Mouse (Mus musculus) cerebellum, postnatal 36 days (tissue): ENCODE results near the gene Pacsin1.
A peak's percentile ranks its signal among the peaks of the same experiment; 100 is the strongest.
"Not testable (repeated sequence)": the region's sequence is repeated elsewhere in the genome, so short reads cannot be mapped to it uniquely, and the experiment has no call there.

Experiments
- DNase-seq, 2 experiments: peaks; one replicate each; pipeline ENCODE4 v3.0.0; 2021 to 2022; ENCODE audit warnings: mixed read lengths in 2 of 2

Gene Pacsin1

DNA sequence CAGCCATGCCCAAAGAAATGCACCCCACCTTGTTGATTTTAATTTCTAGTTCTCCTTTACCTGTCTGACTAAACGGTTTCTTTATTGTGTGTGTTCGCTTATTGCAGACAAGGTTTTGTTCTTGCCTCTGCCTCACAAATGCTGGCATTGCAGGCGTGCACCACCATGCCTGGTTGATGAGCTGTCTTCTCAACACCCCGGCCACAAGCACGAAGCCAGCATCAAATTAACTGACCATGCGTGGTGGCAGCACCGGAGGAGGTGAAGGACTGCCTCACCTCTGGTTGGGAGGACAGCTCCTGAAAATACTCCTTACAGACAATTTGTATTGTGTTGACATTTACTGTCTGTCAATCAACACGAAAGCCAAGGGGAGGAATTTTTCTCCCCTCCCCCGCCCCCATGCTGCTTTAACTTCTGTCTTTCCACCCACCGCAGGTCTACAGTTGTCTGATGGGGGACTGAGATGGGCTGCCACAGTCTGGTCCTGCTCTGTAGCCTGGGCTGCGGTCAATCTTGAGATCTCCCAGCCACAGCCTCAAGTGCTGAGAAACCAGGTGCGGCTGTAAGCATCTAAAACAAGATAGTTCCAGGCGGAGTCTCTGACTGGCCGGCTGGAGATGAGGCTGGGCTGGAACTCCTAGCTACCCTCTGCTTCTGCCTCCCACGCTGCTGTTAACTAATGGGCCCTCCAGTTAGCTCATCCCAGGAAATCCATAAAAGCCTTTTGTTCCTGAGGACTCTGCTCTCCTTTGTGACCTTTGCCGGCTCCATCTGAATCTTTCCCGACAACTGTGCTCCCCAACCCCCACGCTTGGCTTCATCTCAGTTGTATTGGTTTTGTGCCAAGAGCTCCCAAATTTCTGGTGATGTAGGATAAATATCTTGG lies 18.9 kb upstream of the Pacsin1 start, which contains the start of gene Rps10:
Gene Rps10, minus strand, starts transcription at position 538 of the 889 bp plus-strand sequence.
- peak; percentile 39 for DNase-seq

DNA sequence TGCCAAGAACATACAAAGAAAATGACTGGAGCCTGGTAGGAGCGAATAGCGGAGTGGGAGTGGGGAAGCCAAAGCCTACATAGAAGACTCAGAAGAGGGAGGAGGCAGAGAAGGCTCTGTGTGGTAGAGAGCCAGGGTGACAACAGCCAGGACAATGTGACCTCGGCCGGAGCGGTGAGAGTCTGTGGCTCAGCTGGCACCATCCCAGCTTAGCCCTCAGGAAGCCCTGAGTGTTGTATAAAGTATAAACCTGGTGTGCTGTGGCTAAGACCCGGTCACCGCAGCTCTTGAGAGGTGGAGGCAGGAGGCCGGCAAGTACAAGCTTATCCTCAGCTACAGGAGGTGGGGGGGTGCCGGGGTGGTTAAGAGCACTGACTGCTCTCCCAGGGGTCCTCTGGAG lies 18.0 kb upstream of the Pacsin1 start:
- peak; percentile 35 to 44 for DNase-seq

DNA sequence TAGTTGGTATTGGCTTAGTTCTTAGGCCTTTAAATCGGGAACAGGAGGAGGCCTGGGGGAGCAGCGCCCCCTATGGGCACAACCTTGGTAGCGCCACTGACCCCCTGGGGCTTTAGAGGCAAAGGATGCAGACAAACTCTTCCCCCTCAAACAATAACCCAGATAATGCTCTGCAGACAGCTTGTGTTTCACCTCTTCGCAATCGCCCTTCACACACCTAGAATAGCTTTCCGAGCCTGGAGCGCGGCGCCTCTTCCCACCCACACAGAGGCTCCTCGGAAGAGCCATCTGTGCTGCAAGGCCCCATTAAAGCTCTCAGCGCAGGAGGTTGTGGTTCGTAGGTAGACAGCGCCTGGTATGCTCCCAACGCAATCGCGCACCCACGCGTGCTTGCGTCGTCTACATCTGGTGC lies 16.4 kb upstream of the Pacsin1 start:
- DNase-seq: peak; percentile 70

DNA sequence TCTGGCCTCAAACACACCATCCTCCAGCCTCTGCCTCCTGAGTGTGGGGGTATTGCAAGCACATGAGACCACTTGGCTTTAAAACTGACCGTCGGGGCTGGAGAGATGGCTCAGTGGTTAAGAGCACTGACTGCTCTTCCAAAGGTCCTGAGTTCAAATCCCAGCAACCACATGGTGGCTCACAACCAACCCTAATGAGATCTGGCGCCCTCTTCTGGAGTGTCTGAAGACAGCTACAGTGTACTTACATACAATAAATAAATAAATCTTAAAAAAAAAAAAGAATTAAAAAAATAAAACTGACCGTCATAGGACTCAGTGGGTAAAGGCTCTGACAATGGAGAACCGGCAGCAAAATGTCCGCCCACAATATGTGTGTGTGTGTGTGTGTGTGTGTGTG lies 15.5 kb upstream of the Pacsin1 start:
- DNase-seq: not testable (repeated sequence)

DNA sequence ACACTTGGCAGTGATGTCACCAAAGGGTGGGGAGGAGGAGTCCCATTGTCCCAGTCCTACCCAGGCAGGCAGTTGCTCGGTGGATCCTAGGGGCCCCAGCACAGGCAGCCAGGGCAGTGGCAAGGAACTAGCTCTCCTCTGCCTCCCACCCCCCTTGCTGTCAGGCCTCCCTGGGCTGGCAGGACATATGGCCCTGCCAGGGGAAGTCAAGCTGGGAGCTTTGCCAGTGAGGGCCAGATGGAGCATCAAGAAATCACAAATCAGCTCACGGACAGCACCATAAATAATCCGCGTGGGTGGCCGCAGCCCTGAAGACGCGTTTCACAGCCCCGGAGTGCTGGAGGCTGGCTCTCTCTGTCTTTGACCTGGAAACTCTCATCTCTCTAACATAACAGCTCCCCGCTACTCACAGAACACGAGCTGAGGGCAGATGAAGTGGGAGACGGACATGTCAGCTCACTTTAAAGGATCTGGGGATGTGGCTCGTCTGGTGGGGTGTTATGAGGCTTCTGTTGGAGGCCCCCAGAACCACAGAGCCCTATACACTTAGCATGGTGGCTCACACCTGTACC lies 12.7 kb upstream of the Pacsin1 start:
- DNase-seq: peak; percentile 97

DNA sequence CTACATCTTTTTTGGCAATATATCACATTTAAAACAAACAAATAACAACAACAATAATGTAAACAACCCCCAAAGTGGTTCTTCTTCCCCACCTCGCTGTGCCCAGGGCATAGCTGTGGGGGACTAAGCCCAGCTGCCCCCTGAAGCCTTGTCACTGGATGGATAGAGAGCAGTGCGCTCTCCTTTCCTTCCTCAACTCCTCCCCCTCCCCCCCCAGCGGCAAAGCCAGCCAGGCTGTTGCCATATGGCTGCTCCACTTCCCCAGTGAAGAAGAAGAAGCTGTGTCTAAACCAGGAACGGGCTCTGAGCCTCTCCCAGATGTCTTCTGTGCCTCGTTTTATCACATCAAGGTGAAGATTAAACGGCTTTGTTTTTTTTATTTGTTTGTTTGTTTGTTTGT lies 12.2 kb upstream of the Pacsin1 start:
- peak; percentile 57 to 71 for DNase-seq

DNA sequence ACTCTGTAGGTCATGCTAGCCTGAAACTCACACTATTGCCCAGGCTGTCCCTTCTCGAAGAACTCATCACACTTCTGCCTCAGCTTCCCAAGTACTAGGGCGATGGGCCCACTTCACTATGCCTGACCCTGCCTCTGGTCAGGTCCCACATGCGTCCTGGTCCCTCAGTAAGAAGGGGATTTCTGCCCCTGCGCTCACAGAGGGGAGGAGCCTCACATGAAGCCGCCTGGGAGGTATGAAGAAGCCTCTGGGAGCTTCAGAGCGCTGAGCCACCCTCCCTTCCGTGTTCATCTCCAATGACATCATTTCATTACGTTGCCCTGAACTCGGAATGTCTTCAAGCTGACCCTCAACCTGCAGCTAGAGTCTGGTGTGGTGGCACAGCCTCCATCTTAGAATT lies 11.6 kb upstream of the Pacsin1 start:
- no peak for DNase-seq

DNA sequence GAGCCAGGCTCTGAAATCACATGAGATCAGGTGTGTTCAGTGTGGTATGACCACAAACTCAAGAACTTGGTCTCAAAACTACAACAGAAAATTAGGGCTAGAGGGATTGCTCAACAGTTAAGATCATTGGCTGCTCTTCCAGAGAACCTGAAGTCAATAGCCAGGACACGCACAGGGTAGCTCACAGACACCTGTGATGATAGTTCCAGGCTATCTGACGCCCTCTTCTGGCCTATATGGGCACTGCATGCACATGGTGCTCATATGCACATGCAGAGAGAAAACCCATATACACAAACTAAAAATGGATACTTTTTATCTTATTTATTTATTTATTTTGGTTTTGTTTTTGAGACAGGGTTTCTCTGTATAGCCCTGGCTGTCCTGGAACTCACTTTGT lies 10.7 kb upstream of the Pacsin1 start:
- DNase-seq: peak; percentile 42 to 51

DNA sequence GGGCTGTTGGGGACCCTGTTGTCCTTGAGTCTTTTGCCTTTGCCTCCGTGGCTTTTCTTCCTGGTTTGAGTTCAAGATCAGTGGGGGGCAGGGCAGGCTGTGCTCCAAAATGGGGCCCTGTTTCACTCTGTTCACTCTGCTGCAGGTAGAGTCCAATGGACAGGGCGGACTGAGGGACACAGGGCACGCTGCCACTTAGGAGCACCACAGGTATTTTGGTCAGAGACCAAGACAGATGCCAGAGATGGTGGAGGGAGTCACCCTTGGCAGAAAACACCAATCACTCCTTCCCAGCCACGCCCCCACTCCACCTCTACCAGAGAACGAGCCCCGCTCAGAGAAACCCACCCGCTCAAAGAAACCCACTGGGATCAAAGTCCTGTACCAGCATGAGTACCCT lies 9.5 kb upstream of the Pacsin1 start:
- DNase-seq: peak; percentile 45 to 47

DNA sequence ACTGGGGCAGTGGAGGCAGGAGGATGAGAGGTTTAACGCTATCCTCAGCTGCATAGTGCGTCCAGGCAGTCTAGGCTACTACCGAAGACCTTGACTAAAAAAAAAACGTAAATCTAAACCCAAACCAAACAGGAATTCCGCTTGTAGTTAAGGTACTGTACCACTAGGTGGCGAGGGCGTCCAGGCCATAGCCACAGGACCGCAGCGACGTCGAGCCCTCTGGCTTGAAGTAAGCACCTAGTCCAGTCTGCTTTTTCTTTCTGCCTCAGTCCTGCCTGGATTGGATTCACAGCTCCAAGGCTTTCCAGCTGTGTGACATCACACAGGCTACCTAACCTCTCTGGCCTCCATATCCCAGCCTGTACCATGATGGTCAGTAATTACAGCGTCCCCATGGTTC lies 5.1 kb upstream of the Pacsin1 start:
- DNase-seq: peak; percentile 81 to 84

DNA sequence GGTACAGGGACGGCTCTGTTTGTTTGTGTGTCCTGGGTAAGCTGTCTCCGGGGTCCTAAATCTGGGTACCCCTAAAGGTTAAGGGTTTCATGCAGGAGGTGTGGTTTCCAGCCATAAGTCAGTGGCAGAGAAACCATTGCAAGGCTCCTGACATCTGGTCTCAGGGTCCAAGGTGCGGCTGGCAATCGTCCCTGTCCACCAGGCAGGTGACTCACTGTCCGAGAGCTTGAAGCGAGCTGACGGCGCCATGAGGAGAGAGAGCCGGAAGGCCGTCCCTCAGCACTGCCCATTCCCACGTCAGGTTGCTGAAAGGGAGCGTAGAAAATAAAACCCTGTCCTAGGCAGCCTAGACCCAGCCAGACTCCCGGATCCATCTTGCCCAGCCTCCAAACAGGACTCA lies 4.7 kb upstream of the Pacsin1 start:
- peak in 1 of 2 experiments; percentile 45 for DNase-seq

DNA sequence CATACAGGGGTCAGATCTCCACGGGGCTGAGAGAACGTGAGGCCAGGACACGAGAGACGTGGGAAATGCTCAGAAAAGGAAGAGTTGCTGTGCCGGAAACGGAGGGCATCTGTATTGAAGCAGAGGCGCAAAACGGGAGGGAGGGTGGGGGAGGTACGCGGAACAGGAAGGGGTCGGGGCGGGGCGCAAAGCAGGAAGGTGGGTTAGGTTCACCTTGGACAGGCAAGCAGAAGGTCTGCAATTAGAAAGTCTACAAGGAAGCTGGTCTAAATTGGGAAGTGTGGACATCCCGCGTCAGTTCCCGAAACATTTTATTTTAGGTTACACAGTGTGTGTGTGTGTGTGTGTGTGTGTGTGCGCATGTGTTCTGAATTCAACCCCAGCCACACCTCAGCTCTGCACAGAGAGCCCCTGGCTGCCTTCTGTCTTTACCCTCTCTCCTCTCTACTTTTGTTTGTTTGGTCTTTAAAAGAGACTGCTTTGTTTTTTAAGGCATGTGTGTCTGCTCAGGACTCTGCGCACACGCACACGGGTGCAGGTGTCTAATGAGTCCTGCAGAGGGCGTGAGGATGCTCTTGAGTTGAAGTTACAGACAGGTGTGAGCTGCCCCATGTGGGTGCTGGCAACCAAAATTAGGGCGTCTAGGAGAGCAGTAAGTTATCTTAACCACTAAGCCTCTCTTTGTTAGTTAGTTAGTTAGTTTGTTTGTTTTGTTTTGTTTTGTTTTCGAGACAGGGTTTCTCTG lies 3.1 kb upstream of the Pacsin1 start:
- DNase-seq: no peak

DNA sequence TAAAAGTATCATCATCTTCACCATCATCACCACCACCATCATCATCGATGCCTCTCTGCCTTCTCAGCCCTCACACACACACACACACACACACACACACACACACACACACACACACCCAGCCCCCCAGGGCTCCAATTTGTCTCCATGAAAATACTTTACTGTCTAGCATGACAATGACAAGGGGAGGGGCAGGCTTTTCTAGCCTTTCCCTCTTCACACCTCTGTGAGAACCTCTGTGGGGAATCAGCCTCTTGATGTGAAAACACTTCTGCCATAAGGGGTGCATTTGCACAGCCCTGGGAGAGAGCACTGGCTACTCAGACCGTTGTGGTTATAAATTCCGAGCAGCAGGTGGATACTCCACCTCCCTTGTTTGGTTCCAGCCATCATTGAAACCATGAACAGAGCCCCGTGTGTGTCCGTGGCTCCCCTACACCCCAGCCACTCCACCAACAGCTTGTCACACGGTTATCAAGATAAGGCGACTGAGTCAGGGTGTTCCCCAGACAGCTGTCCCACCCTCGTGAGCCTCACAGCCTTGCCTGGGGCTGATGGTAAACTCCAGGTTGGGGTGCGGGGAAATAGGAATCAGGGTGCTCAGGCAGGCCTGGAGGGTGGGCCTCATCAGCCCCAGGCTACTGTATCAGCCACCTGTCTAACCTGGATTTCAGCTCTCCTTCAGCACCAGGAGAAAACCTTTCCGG lies 1.9 kb upstream of the Pacsin1 start:
- no peak for DNase-seq

DNA sequence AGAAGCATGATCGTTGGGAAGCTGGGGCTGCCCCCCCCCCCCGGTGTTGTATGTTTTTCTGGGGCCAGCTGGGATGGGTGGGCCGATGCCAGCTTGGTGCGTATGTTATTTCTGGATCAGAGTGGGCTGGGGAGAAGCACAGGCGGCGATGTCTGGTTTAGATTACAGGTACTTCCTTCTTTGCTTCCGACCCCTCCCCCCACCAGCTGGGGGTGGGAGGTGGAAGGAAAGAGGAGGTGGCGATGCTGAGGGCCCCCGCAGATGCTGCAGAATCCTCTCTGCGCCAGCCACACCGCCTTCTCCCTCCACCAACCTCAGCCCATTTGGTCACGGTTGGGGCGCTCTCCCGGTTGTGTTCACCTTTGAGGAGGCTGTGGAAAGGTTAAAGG lies 696 bp downstream of the Pacsin1 start:
- DNase-seq: peak; percentile 70 to 74

DNA sequence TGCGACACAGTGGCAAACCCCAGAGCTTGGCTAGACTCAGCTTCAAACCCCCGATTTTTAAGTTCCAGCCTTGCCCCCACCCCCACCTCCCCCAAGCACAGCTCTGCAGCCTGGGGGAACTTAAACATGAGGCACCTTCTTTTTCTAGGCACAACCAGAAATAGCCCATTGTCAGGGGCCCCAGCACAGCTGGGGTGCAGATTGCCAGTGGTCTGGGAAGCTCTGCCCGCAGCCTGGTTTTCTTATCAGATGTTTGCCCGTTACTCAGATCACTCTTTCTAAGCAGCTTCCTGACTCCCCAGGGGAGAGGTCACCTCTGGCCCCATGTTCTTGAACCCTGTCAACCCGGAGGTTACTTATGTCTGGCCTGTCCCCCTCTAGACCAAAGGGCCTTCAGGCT lies 1.1 kb downstream of the Pacsin1 start:
- DNase-seq: no peak

DNA sequence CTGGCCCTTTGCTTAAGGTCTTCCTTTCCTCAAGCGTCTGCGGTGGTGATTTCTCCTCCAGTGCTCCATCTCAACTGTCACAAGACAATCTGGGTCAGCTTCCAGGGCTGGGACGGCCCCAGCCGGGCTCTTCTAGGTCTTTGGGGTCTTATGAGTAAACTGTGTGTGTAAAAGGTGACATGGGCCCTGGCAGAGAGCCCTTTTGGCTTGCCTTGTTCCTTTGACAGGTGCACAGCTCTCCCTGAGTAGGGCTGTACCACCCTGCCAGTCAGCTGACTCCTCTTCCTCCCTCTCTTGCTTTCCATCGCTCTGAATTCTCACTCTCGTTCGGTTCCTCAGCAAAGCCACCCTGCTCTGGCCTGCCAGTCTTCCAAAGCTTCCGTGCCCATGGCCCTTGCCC lies 1.8 kb downstream of the Pacsin1 start:
- peak; percentile 82 to 85 for DNase-seq

DNA sequence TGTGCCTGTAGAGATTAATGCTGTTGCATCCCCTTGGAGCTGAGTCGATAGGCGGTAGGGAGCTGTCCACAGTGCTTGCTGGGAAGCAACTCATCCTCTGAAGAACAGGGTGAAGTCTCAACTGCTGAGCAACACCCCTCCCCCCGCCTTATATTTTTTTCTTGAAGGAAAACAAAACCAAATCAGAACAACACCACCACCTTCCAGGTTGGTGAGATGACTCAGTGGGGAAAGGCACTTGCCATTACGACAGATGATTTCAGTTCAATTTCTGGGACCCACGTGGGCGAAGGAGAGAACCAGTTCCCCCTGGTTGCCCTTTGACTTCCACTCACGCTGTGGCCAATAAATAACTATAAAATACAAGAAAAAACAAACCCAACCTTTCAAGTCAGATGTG lies 3.5 kb downstream of the Pacsin1 start:
- DNase-seq: no peak

DNA sequence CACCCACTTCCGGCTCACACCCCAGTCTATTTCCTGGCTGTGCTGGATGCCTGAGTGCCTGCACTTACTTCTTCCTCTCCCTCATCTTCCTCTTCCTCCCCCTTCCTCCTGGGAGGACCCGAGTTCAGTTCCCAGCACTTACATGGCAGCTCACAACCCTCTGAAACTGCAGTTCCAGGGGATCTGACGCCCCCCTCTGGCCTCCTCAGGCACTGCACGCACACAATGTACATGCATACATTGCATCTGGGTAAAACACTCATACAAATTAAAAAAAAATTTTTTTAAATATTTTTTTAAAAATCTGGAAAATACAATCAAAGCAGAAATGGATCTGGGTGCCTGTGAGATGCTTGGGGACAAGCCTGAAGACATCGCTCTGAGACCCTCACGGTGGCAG lies 16.4 kb downstream of the Pacsin1 start:
- DNase-seq: no peak

DNA sequence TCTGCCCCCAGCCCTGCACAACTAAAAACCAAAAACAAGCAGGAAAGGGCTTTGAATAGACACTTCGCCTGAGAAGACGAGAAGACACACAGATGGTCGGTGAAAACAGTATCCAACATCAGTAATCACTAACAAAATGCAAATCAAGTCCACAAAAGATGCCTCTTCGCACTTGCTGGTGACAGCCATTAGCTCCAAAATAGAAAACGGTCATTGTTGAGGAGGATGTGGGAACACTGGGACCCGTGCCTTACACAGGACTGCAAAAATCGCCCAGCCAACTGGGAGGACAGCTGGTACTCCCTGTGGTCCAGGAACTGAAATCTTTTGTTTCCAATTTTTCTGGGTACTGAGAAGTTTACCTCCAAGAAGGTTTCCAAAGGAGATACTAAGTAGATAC lies 18.6 kb downstream of the Pacsin1 start:
- DNase-seq: no peak

DNA sequence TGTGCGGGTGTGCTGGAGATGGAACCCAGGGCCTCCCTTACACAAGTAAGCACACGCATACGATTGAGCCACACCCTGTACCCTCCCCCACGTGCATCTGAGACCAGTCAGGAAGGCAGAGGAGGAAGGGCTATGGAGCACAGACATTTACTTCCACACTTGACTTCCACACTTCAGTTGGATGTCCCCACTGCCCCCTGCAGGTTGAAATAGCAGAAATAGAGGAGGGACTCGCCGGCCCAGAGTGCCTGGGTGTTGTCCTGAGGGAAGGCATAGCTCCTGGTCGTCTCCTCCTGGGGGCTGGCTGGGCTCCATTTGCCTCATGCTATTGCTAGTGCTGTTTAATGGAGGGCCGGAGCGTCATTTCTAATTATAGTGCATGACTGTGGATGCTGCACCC lies 20.1 kb downstream of the Pacsin1 start:
- peak in 1 of 2 experiments; percentile 34 for DNase-seq

DNA sequence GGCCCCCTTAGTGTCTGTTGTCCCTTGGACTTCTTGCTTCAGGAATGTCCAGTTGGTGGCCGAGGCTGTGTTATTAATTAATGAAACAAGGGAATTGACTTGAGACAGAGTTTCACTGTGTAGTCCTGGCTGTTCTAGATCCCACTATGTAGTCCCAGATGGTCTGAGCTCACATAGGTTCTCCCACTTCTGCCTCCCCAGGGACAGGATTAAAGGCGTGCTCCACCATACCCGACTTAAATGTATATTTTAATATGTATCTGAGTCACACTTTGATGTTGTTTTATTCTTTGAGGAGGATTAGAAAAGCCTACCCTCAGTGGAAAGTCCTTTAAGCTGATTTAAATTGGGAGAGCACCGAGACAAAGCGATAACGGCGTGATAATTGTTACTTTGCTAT lies 21.0 kb downstream of the Pacsin1 start:
- no peak for DNase-seq

DNA sequence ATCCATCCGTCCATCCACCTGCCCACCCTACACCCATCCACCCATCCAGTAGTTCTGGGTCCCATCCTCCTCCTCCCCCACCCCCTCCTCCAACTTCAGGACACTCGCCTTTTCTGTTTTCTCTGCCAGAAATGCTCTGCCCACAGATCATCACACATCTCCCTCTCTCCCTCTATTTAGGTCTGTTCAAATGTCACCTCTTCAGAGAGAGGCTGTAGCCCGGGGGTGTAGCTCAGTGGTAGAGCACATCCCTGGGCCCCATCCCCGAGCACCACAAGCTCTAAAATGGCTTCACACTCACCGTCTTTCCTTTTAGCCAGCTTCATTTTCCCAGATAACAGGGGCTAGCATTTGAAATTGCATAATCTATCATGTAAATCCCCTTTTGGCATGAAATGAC lies 22.4 kb downstream of the Pacsin1 start:
- DNase-seq: no peak
